Mouse (Mus musculus) lung, embryonic 16.5 days (tissue): Measurements from ENCODE around the gene Hsd3b7. TPM values are rescaled to one million over a fixed set of nuclear protein-coding genes. Genes with fewer than 3 reads are reported as not detected.

Experiments
- ATAC-seq: fragments of 200-750 bp; cut with Nextera tagmentation; 2 replicates; pipeline ENCODE4 v1.8.0; 2017; ENCODE audit warnings: low read depth, mild to moderate bottlenecking, moderate library complexity
- H3K27ac ChIP-seq: fragments of 300-500 bp; sonication (generic); 2 replicates; pipeline ENCODE4 v1.5.1; 2014; ENCODE audit warnings: mild to moderate bottlenecking, control low read depth, low read length
- H3K27me3 ChIP-seq: fragments of 300-500 bp; sonication (generic); 2 replicates; pipeline ENCODE4 v1.6.1; 2014; ENCODE audit warnings: low read depth, low read length, mixed read lengths; ENCODE audit not compliant: control insufficient read depth, insufficient read depth
- H3K36me3 ChIP-seq: fragments of 300-500 bp; sonication (generic); 2 replicates; pipeline ENCODE4 v1.6.1; 2014; ENCODE audit warnings: low read length; ENCODE audit not compliant: control insufficient read depth, insufficient read depth
- H3K4me1 ChIP-seq: fragments of 300-500 bp; sonication (generic); replicated peaks from 2 replicates; pipeline ENCODE4 v1.6.1; 2014; ENCODE audit warnings: low read length, mixed read lengths; ENCODE audit not compliant: control insufficient read depth, insufficient read depth
- H3K4me2 ChIP-seq: fragments of 300-500 bp; sonication (generic); 2 replicates; pipeline ENCODE4 v1.6.1; 2014; ENCODE audit warnings: low read depth, low read length, control low read depth
- H3K4me3 ChIP-seq: fragments of 300-500 bp; sonication (generic); 2 replicates; pipeline ENCODE4 v1.5.1; 2014; ENCODE audit warnings: mild to moderate bottlenecking, low read length, control low read depth
- H3K9ac ChIP-seq: fragments of 300-500 bp; sonication (generic); 2 replicates; pipeline ENCODE4 v1.6.1; 2014; ENCODE audit warnings: low read length, control low read depth
- H3K9me3 ChIP-seq: fragments of 300-500 bp; sonication (generic); 2 replicates; pipeline ENCODE4 v1.6.1; 2016; ENCODE audit warnings: low read length; ENCODE audit not compliant: control insufficient read depth
- WGBS: fragments of 180-500 bp; shearing (Covaris S2); extraction: QIAGEN DNeasy Blood & Tissue Kit; methylation state at CpG from one replicate; pipeline ENCODE4 v1.1.7; 2014; 5-methylcytosine and 5-hydroxymethylcytosine counted together
- polyA plus RNA-seq: library from polyadenylated mRNA; unstranded; fragments of >200 nt; fragmentation: Nextera tagmentation; extraction: Ambion mirVana; gene quantifications from 2 replicates; pipeline ENCODE4 v1.2.1, GENCODE M21; 2015

The Hsd3b7 gene
- polyA plus RNA-seq, 1 experiment from 2014 or later: 27.5 TPM

- no peak overlapping the region for H3K9ac ChIP-seq
- peaks cover 13% of the 10 kb centered on the region for H3K4me1 ChIP-seq
- H3K27me3 ChIP-seq: no peaks in the 10 kb centered on the region
- no peak overlapping the region for H3K4me3 ChIP-seq
- 71% methylated on average over 17 of the region's 17 CpGs for WGBS
- no peak overlapping the region for H3K27ac ChIP-seq
- H3K4me2 ChIP-seq: no peak overlapping the region
- ATAC-seq: no peak
- H3K36me3 ChIP-seq: peaks cover 29% of the 10 kb centered on the region
- H3K9me3 ChIP-seq: no peaks in the 10 kb centered on the region
Observed at GRCm38 (mm10) chr7:127766851-127767609, 33.4 kb upstream of the Hsd3b7 start.

- Histone ChIP-seq H3K36me3 (peaks cover 27% of the 10 kb centered on the region), H3K4me1 (peaks cover 13% of the 10 kb centered on the region), H3K27ac (no peak overlapping the region), H3K4me3 (no peak overlapping the region), H3K9ac (no peak overlapping the region), H3K9me3 (no peaks in the 10 kb centered on the region), H3K4me2 (no peak overlapping the region), H3K27me3 (no peaks in the 10 kb centered on the region)
- no peak for ATAC-seq
- 90% methylated on average over 19 of the region's 19 CpGs for WGBS
Observed at GRCm38 (mm10) chr7:127767671-127768345, 32.6 kb upstream of the Hsd3b7 start.

- Histone ChIP-seq H3K27me3 (no peaks in the 10 kb centered on the region), H3K4me2 (no peak overlapping the region), H3K27ac (peak overlapping the region; percentile 1; the same call in 1 of the 2 replicates), H3K9ac (no peak overlapping the region), H3K4me3 (no peak overlapping the region), H3K4me1 (peaks cover 13% of the 10 kb centered on the region), H3K36me3 (peaks cover 23% of the 10 kb centered on the region), H3K9me3 (no peaks in the 10 kb centered on the region)
- 47% methylated on average over 13 of the region's 13 CpGs for WGBS
- ATAC-seq: no peak
Observed at GRCm38 (mm10) chr7:127768346-127768996, 31.9 kb upstream of the Hsd3b7 start.

- H3K4me3 ChIP-seq: peak overlapping the region; percentile 81
- H3K27ac ChIP-seq: peak overlapping the region; percentile 97
- peak overlapping the region; percentile 96 for H3K4me2 ChIP-seq
- H3K9me3 ChIP-seq: no peaks in the 10 kb centered on the region
- peak overlapping the region; percentile 92 for H3K9ac ChIP-seq
- peak; percentile 92 for ATAC-seq
- H3K36me3 ChIP-seq: peaks cover 18% of the 10 kb centered on the region
- WGBS: 2% methylated on average over 16 of the region's 16 CpGs
- no peaks in the 10 kb centered on the region for H3K27me3 ChIP-seq
- H3K4me1 ChIP-seq: peaks cover 13% of the 10 kb centered on the region
Observed at GRCm38 (mm10) chr7:127768997-127769593, 31.3 kb upstream of the Hsd3b7 start.

- Histone ChIP-seq H3K4me1 (peaks cover 13% of the 10 kb centered on the region), H3K9ac (peak within 1 kb of the TSS; percentile 92), H3K4me3 (peak within 1 kb of the TSS; percentile 81), H3K9me3 (no peaks in the 10 kb centered on the region), H3K27ac (peak within 1 kb of the TSS; percentile 97), H3K4me2 (peak within 1 kb of the TSS; percentile 96), H3K36me3 (peaks cover 17% of the 10 kb centered on the region), H3K27me3 (no peaks in the 10 kb centered on the region)
- WGBS: under 1% methylated on average over 24 of the region's 24 CpGs
- ATAC-seq: peak; percentile 90
Observed at GRCm38 (mm10) chr7:127769651-127770038, 30.8 kb upstream of the Hsd3b7 start, which contains the start of gene Orai3. TSS of gene Orai3 (plus strand) at chr7:127769815.

- WGBS: under 1% methylated on average over 27 of the region's 27 CpGs
- peak overlapping the region; percentile 96 for H3K4me2 ChIP-seq
- ATAC-seq: peak; percentile 21; the same call in 1 of the 2 replicates
- peaks cover 13% of the 10 kb centered on the region for H3K4me1 ChIP-seq
- H3K27me3 ChIP-seq: no peaks in the 10 kb centered on the region
- peaks cover 14% of the 10 kb centered on the region for H3K36me3 ChIP-seq
- H3K9me3 ChIP-seq: no peaks in the 10 kb centered on the region
- peak overlapping the region; percentile 92 for H3K9ac ChIP-seq
- peak overlapping the region; percentile 81 for H3K4me3 ChIP-seq
- peak overlapping the region; percentile 97 for H3K27ac ChIP-seq
Observed at GRCm38 (mm10) chr7:127770039-127770905, 30.1 kb upstream of the Hsd3b7 start.

- peak overlapping the region; percentile 96 for H3K4me2 ChIP-seq
- H3K4me1 ChIP-seq: peaks cover 18% of the 10 kb centered on the region
- peak overlapping the region; percentile 92 for H3K9ac ChIP-seq
- 65% methylated on average over 5 of the region's 5 CpGs for WGBS
- ATAC-seq: no peak
- no peak overlapping the region; the same call in 1 of the 2 replicates for H3K4me3 ChIP-seq
- no peaks in the 10 kb centered on the region for H3K27me3 ChIP-seq
- peaks cover 11% of the 10 kb centered on the region for H3K36me3 ChIP-seq
- H3K9me3 ChIP-seq: no peaks in the 10 kb centered on the region
- no peak overlapping the region for H3K27ac ChIP-seq
Observed at GRCm38 (mm10) chr7:127771262-127771661, 29.1 kb upstream of the Hsd3b7 start.

- Histone ChIP-seq H3K4me1 (peaks cover 18% of the 10 kb centered on the region), H3K4me2 (no peak overlapping the region), H3K9me3 (no peaks in the 10 kb centered on the region), H3K4me3 (no peak overlapping the region), H3K36me3 (peaks cover 7% of the 10 kb centered on the region), H3K27me3 (no peaks in the 10 kb centered on the region), H3K27ac (no peak overlapping the region), H3K9ac (no peak overlapping the region)
- no peak for ATAC-seq
- 63% methylated on average over 3 of the region's 3 CpGs for WGBS
Observed at GRCm38 (mm10) chr7:127772080-127772479, 28.3 kb upstream of the Hsd3b7 start.
